ENCODE assay signal across 2 mouse cellular contexts in the genomic region with DNA sequence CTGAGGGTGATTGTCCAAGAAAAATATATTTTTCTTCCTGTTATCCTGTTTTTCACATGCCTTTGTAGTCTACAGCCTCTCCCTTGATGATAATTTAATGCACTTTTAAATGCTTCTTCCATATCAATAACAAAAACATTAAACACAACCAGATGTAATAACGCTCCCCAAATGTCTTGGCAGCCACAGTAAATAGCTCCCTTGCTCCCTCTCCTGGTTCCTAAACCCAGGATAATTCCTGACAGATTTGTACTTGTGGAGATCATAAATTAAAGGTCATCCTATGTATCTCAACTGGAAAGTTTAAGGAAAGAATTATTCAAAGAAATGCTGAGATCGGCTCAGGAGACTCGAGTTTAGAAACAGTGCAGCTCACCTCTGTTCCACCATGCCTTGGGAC.
TF ChIP-seq lines count a peak whose summit lies in the region.

No protein-coding gene starts in this region.

TF ChIP-seq in CH12.LX, 34 proteins besides CTCF, POLR2A, EP300 and RAD21:
- TF ChIP-seq NRF1 (IDR thresholded peaks at IDR 0.05; ENCODE audit: low read depth, low read length) (no peak), SMC3 (IDR thresholded peaks at IDR 0.05; ENCODE audit: low read depth, low read length) (peak; percentile 43)

TF ChIP-seq in MEL, 35 proteins besides CTCF, POLR2A, EP300 and RAD21:
- TF ChIP-seq SMC3 (IDR thresholded peaks at IDR 0.05; ENCODE audit: low read depth, low read length) (0 out of 2 replicates have a peak, but pooled peaks have one; percentile 19), ZC3H11A (IDR thresholded peaks at IDR 0.05; ENCODE audit: low read depth, low read length) (no peak)
TF ChIP-seq in MEL: peak in this region for 1.
